Mouse (Mus musculus) embryonic facial prominence, embryonic 12.5 days (tissue): ENCODE results near the gene Rpusd3. TPM values are rescaled to one million over a fixed set of nuclear protein-coding genes. Genes with fewer than 3 reads are reported as not detected.

ENCODE experiments used
- ATAC-seq: fragments of 200-750 bp; cut with Nextera tagmentation; 2 replicates; pipeline ENCODE4 v1.8.0; 2017; ENCODE audit not compliant: insufficient number of reproducible peaks, insufficient read depth, low FRiP score, low TSS enrichment
- H3K27ac ChIP-seq: fragments of 300-500 bp; sonication (generic); 2 replicates; pipeline ENCODE4 v1.5.1; 2016; ENCODE audit warnings: mild to moderate bottlenecking
- H3K27me3 ChIP-seq: fragments of 300-500 bp; sonication (generic); 2 replicates; pipeline ENCODE4 v1.6.1; 2016; ENCODE audit warnings: mild to moderate bottlenecking, moderate library complexity
- H3K36me3 ChIP-seq: fragments of 300-500 bp; sonication (generic); 2 replicates; pipeline ENCODE4 v1.6.1; 2016; ENCODE audit warnings: mild to moderate bottlenecking
- H3K4me1 ChIP-seq: fragments of 300-500 bp; sonication (generic); 2 replicates; pipeline ENCODE4 v1.6.1; 2016
- H3K4me2 ChIP-seq: fragments of 300-500 bp; sonication (generic); replicated peaks from 2 replicates; pipeline ENCODE4 v1.6.1; 2016; ENCODE audit warnings: mild to moderate bottlenecking, moderate library complexity
- H3K4me3 ChIP-seq: fragments of 300-500 bp; sonication (generic); 2 replicates; pipeline ENCODE4 v1.5.1; 2016; ENCODE audit warnings: mild to moderate bottlenecking
- H3K9ac ChIP-seq: fragments of 300-500 bp; sonication (generic); 2 replicates; pipeline ENCODE4 v1.6.1; 2016; ENCODE audit warnings: mild to moderate bottlenecking, moderate library complexity
- H3K9me3 ChIP-seq: fragments of 300-500 bp; sonication (generic); 2 replicates; pipeline ENCODE4 v1.6.1; 2016; ENCODE audit warnings: mild to moderate bottlenecking, moderate library complexity
- WGBS: fragments of 180-500 bp; shearing (Covaris S2); methylation state at CpG from one replicate; pipeline ENCODE4 v1.1.7; 2016; 5-methylcytosine and 5-hydroxymethylcytosine counted together
- polyA plus RNA-seq: library from polyadenylated mRNA; unstranded; fragments of >200 nt; fragmentation: Nextera tagmentation; extraction: Ambion mirVana; gene quantifications from 2 replicates; pipeline ENCODE4 v1.2.1, GENCODE M21; 2016

The Rpusd3 gene
- polyA plus RNA-seq, 1 experiment from 2014 or later = 28.6 TPM

- Histone ChIP-seq H3K36me3 (no peaks in the 10 kb centered on the region), H3K4me3 (no peak overlapping the region), H3K27ac (no peak overlapping the region), H3K9ac (no peak overlapping the region), H3K9me3 (no peaks in the 10 kb centered on the region), H3K4me1 (no peaks in the 10 kb centered on the region), H3K27me3 (no peaks in the 10 kb centered on the region), H3K4me2 (no peak overlapping the region)
- 80% methylated on average over 3 of the region's 3 CpGs for WGBS
- ATAC-seq = no peak
These were observed 10.8 kb upstream of the Rpusd3 start for GRCm38 (mm10) chr6:113429965-113430364.

GRCm38 (mm10) chr6:113428006-113428405 lies 8.9 kb upstream of the Rpusd3 start:
- no peak for ATAC-seq
- no peaks in the 10 kb centered on the region for H3K27me3 ChIP-seq
- H3K4me1 ChIP-seq = no peaks in the 10 kb centered on the region
- no peaks in the 10 kb centered on the region for H3K9me3 ChIP-seq
- H3K27ac ChIP-seq = no peak overlapping the region
- H3K4me3 ChIP-seq = no peak overlapping the region
- H3K4me2 ChIP-seq = no peak overlapping the region
- H3K36me3 ChIP-seq = no peaks in the 10 kb centered on the region
- H3K9ac ChIP-seq = no peak overlapping the region
- 88% methylated on average over 16 of the region's 16 CpGs for WGBS

- no peaks in the 10 kb centered on the region for H3K27me3 ChIP-seq
- H3K36me3 ChIP-seq = no peaks in the 10 kb centered on the region
- ATAC-seq = no peak
- H3K4me2 ChIP-seq = no peak overlapping the region
- no peak overlapping the region for H3K4me3 ChIP-seq
- H3K4me1 ChIP-seq = no peaks in the 10 kb centered on the region
- no peaks in the 10 kb centered on the region for H3K9me3 ChIP-seq
- no peak overlapping the region for H3K9ac ChIP-seq
- H3K27ac ChIP-seq = no peak overlapping the region
- 63% methylated on average over 3 of the region's 3 CpGs for WGBS
These were observed 8.3 kb upstream of the Rpusd3 start for GRCm38 (mm10) chr6:113427397-113427796.

- 87% methylated on average over 4 of the region's 4 CpGs for WGBS
- no peaks in the 10 kb centered on the region for H3K27me3 ChIP-seq
- ATAC-seq = no peak
These were observed 7.6 kb upstream of the Rpusd3 start for GRCm38 (mm10) chr6:113426696-113427095.

GRCm38 (mm10) chr6:113424187-113424586 lies 5.0 kb upstream of the Rpusd3 start:
- Histone ChIP-seq H3K27me3 (no peaks in the 10 kb centered on the region), H3K9ac (no peak overlapping the region), H3K4me3 (no peak overlapping the region), H3K27ac (no peak overlapping the region), H3K4me1 (no peaks in the 10 kb centered on the region), H3K4me2 (no peak overlapping the region), H3K36me3 (no peaks in the 10 kb centered on the region), H3K9me3 (no peaks in the 10 kb centered on the region)
- no peak for ATAC-seq
- 83% methylated on average over 7 of the region's 7 CpGs for WGBS

More at GRCm38 (mm10) chr6:113426696-113427095, 7.6 kb upstream of the Rpusd3 start:
- no peak overlapping the region for H3K9ac ChIP-seq
- H3K36me3 ChIP-seq = no peaks in the 10 kb centered on the region
- no peaks in the 10 kb centered on the region for H3K4me1 ChIP-seq
- no peak overlapping the region for H3K4me2 ChIP-seq
- H3K27ac ChIP-seq = no peak overlapping the region
- no peak overlapping the region for H3K4me3 ChIP-seq
- H3K9me3 ChIP-seq = no peaks in the 10 kb centered on the region

- no peak for ATAC-seq
- H3K4me3 ChIP-seq = no peak overlapping the region
- WGBS = 71% methylated on average over 4 of the region's 4 CpGs
- H3K27me3 ChIP-seq = no peaks in the 10 kb centered on the region
- H3K9ac ChIP-seq = no peak overlapping the region
- H3K27ac ChIP-seq = no peak overlapping the region
- H3K9me3 ChIP-seq = no peaks in the 10 kb centered on the region
- no peaks in the 10 kb centered on the region for H3K36me3 ChIP-seq
- H3K4me1 ChIP-seq = peaks cover 7% of the 10 kb centered on the region
- H3K4me2 ChIP-seq = no peak overlapping the region
These were observed 3.9 kb upstream of the Rpusd3 start for GRCm38 (mm10) chr6:113423000-113423399.

- WGBS = 11% methylated on average over 16 of the region's 16 CpGs
- Histone ChIP-seq H3K36me3 (peaks cover 20% of the 10 kb centered on the region), H3K27ac (0 out of 2 replicates have a peak overlapping the region, but pooled peaks have one; percentile 7), H3K9me3 (no peaks in the 10 kb centered on the region), H3K9ac (peak overlapping the region; percentile 68), H3K4me1 (peaks cover 11% of the 10 kb centered on the region), H3K27me3 (no peaks in the 10 kb centered on the region), H3K4me3 (peak overlapping the region; percentile 53), H3K4me2 (peak overlapping the region; percentile 76)
- ATAC-seq = peak; percentile 49; the same call in 1 of the 2 replicates
These were observed 520 bp downstream of the Rpusd3 start for GRCm38 (mm10) chr6:113418441-113419198.

GRCm38 (mm10) chr6:113416416-113416815 lies 2.7 kb downstream of the Rpusd3 start:
- Histone ChIP-seq H3K4me3 (no peak overlapping the region), H3K36me3 (peaks cover 23% of the 10 kb centered on the region), H3K27me3 (no peaks in the 10 kb centered on the region), H3K9me3 (no peaks in the 10 kb centered on the region), H3K4me2 (no peak overlapping the region), H3K27ac (no peak overlapping the region), H3K4me1 (peaks cover 11% of the 10 kb centered on the region), H3K9ac (no peak overlapping the region)
- ATAC-seq = no peak
- 83% methylated on average over 5 of the region's 5 CpGs for WGBS

- Histone ChIP-seq H3K4me2 (no peak overlapping the region), H3K4me3 (no peak overlapping the region), H3K9me3 (no peaks in the 10 kb centered on the region), H3K9ac (no peak overlapping the region), H3K36me3 (peaks cover 11% of the 10 kb centered on the region), H3K4me1 (peaks cover 5% of the 10 kb centered on the region; the same call in 1 of the 2 replicates), H3K27ac (no peak overlapping the region), H3K27me3 (no peaks in the 10 kb centered on the region)
- no peak for ATAC-seq
- WGBS = 74% methylated on average over 1 of the region's 1 CpGs
These were observed 9.1 kb downstream of the Rpusd3 start for GRCm38 (mm10) chr6:113410001-113410400.

- no peak overlapping the region for H3K4me3 ChIP-seq
- peaks cover 5% of the 10 kb centered on the region; the same call in 1 of the 2 replicates for H3K4me1 ChIP-seq
- no peak overlapping the region for H3K27ac ChIP-seq
- no peak overlapping the region for H3K9ac ChIP-seq
- ATAC-seq = no peak
- 78% methylated on average over 9 of the region's 9 CpGs for WGBS
- no peak overlapping the region for H3K4me2 ChIP-seq
- no peaks in the 10 kb centered on the region for H3K27me3 ChIP-seq
- H3K9me3 ChIP-seq = no peaks in the 10 kb centered on the region
- H3K36me3 ChIP-seq = no peaks in the 10 kb centered on the region
These were observed 12.5 kb downstream of the Rpusd3 start for GRCm38 (mm10) chr6:113406683-113407082.

- Histone ChIP-seq H3K4me1 (peaks cover 5% of the 10 kb centered on the region; the same call in 1 of the 2 replicates), H3K9ac (no peak overlapping the region), H3K4me2 (no peak overlapping the region), H3K27ac (no peak overlapping the region), H3K4me3 (no peak overlapping the region), H3K36me3 (no peaks in the 10 kb centered on the region), H3K27me3 (no peaks in the 10 kb centered on the region), H3K9me3 (no peaks in the 10 kb centered on the region)
- WGBS = 88% methylated on average over 6 of the region's 6 CpGs
- no peak for ATAC-seq
These were observed 13.7 kb downstream of the Rpusd3 start for GRCm38 (mm10) chr6:113405483-113405882.

- H3K4me2 ChIP-seq = no peak overlapping the region
These were observed 14.3 kb downstream of the Rpusd3 start for GRCm38 (mm10) chr6:113404649-113405448.

More at GRCm38 (mm10) chr6:113404649-113405448, 14.3 kb downstream of the Rpusd3 start:
- H3K4me1 ChIP-seq = peaks cover 5% of the 10 kb centered on the region; the same call in 1 of the 2 replicates
- 78% methylated on average over 12 of the region's 12 CpGs for WGBS
- H3K27ac ChIP-seq = no peak overlapping the region
- no peak overlapping the region for H3K9ac ChIP-seq
- no peaks in the 10 kb centered on the region for H3K27me3 ChIP-seq
- H3K9me3 ChIP-seq = no peaks in the 10 kb centered on the region
- ATAC-seq = no peak
- no peak overlapping the region for H3K4me3 ChIP-seq
- no peaks in the 10 kb centered on the region for H3K36me3 ChIP-seq
